Mouse (Mus musculus) embryonic facial prominence, embryonic 12.5 days (tissue): ENCODE data around the gene Sppl2b. TPM values are rescaled to one million over a fixed set of nuclear protein-coding genes. Genes with fewer than 3 reads are reported as not detected.
A peak's percentile ranks its signal among the peaks of the same experiment; 100 is the strongest.

Source experiments
- ATAC-seq: fragments of 200-750 bp; cut with Nextera tagmentation; 2 replicates; pipeline ENCODE4 v1.8.0; 2017; ENCODE audit not compliant: insufficient number of reproducible peaks, insufficient read depth, low FRiP score, low TSS enrichment
- H3K27ac ChIP-seq: fragments of 300-500 bp; sonication (generic); 2 replicates; pipeline ENCODE4 v1.5.1; 2016; ENCODE audit warnings: mild to moderate bottlenecking
- H3K27me3 ChIP-seq: fragments of 300-500 bp; sonication (generic); 2 replicates; pipeline ENCODE4 v1.6.1; 2016; ENCODE audit warnings: mild to moderate bottlenecking, moderate library complexity
- H3K36me3 ChIP-seq: fragments of 300-500 bp; sonication (generic); 2 replicates; pipeline ENCODE4 v1.6.1; 2016; ENCODE audit warnings: mild to moderate bottlenecking
- H3K4me1 ChIP-seq: fragments of 300-500 bp; sonication (generic); 2 replicates; pipeline ENCODE4 v1.6.1; 2016
- H3K4me2 ChIP-seq: fragments of 300-500 bp; sonication (generic); replicated peaks from 2 replicates; pipeline ENCODE4 v1.6.1; 2016; ENCODE audit warnings: mild to moderate bottlenecking, moderate library complexity
- H3K4me3 ChIP-seq: fragments of 300-500 bp; sonication (generic); 2 replicates; pipeline ENCODE4 v1.5.1; 2016; ENCODE audit warnings: mild to moderate bottlenecking
- H3K9ac ChIP-seq: fragments of 300-500 bp; sonication (generic); 2 replicates; pipeline ENCODE4 v1.6.1; 2016; ENCODE audit warnings: mild to moderate bottlenecking, moderate library complexity
- H3K9me3 ChIP-seq: fragments of 300-500 bp; sonication (generic); 2 replicates; pipeline ENCODE4 v1.6.1; 2016; ENCODE audit warnings: mild to moderate bottlenecking, moderate library complexity
- WGBS: fragments of 180-500 bp; shearing (Covaris S2); methylation state at CpG from one replicate; pipeline ENCODE4 v1.1.7; 2016; 5-methylcytosine and 5-hydroxymethylcytosine counted together
- polyA plus RNA-seq: library from polyadenylated mRNA; unstranded; fragments of >200 nt; fragmentation: Nextera tagmentation; extraction: Ambion mirVana; gene quantifications from 2 replicates; pipeline ENCODE4 v1.2.1, GENCODE M21; 2016

The Sppl2b gene
- polyA plus RNA-seq, result 52.0 and 53.0 TPM in 2 replicates

- Histone ChIP-seq H3K4me3 (peak within 1 kb of the TSS; percentile 87), H3K9ac (peak within 1 kb of the TSS; percentile 84), H3K4me1 (peaks cover 34% of the 10 kb centered on the region), H3K27me3 (no peaks in the 10 kb centered on the region), H3K4me2 (peak within 1 kb of the TSS; percentile 98), H3K9me3 (no peaks in the 10 kb centered on the region), H3K36me3 (peaks cover 24% of the 10 kb centered on the region), H3K27ac (peak within 1 kb of the TSS; percentile 46)
- under 1% methylated on average over 81 of the region's 81 CpGs for WGBS
- ATAC-seq, result peak; percentile 37; the same call in 1 of the 2 replicates
These were observed at the start of gene Sppl2b, which contains the start of gene Lsm7 for GRCm38 (mm10) chr10:80854913-80855748. Sppl2b (plus strand) TSS chr10:80855275. Lsm7 (minus strand) TSS chr10:80855209.

- peaks cover 50% of the 10 kb centered on the region for H3K36me3 ChIP-seq
These were observed 49.8 kb upstream of the Sppl2b start for GRCm38 (mm10) chr10:80805322-80805721.

GRCm38 (mm10) chr10:80805925-80806324 is 49.1 kb upstream of the Sppl2b start:
- Histone ChIP-seq H3K27me3 (peaks cover 46% of the 10 kb centered on the region), H3K4me3 (no peak overlapping the region), H3K36me3 (peaks cover 47% of the 10 kb centered on the region), H3K9ac (no peak overlapping the region), H3K4me2 (peak overlapping the region; percentile 97; the same call in 1 of the 2 replicates), H3K9me3 (no peaks in the 10 kb centered on the region), H3K27ac (no peak overlapping the region), H3K4me1 (peaks cover 39% of the 10 kb centered on the region)
- WGBS, result 20% methylated on average over 3 of the region's 3 CpGs
- ATAC-seq, result 0 out of 2 replicates have a peak, but pooled peaks have one; percentile 17

More at GRCm38 (mm10) chr10:80805322-80805721, 49.8 kb upstream of the Sppl2b start:
- no peaks in the 10 kb centered on the region for H3K9me3 ChIP-seq
- 75% methylated on average over 5 of the region's 5 CpGs for WGBS
- H3K4me2 ChIP-seq, result no peak overlapping the region
- H3K27me3 ChIP-seq, result peaks cover 40% of the 10 kb centered on the region
- no peak overlapping the region for H3K4me3 ChIP-seq
- ATAC-seq, result no peak
- H3K9ac ChIP-seq, result no peak overlapping the region
- H3K27ac ChIP-seq, result no peak overlapping the region
- H3K4me1 ChIP-seq, result peaks cover 39% of the 10 kb centered on the region

GRCm38 (mm10) chr10:80806341-80807056 is 48.6 kb upstream of the Sppl2b start:
- peaks cover 47% of the 10 kb centered on the region for H3K27me3 ChIP-seq
- no peaks in the 10 kb centered on the region for H3K9me3 ChIP-seq
- H3K27ac ChIP-seq, result peak overlapping the region; percentile 77
- ATAC-seq, result no peak
- peak overlapping the region; percentile 70 for H3K9ac ChIP-seq
- 41% methylated on average over 34 of the region's 34 CpGs for WGBS
- H3K4me1 ChIP-seq, result peaks cover 39% of the 10 kb centered on the region
- peak overlapping the region; percentile 50 for H3K4me3 ChIP-seq
- peak overlapping the region; percentile 97 for H3K4me2 ChIP-seq
- peaks cover 41% of the 10 kb centered on the region for H3K36me3 ChIP-seq

- Histone ChIP-seq H3K9me3 (no peaks in the 10 kb centered on the region), H3K4me2 (peak overlapping the region; percentile 97), H3K36me3 (peaks cover 34% of the 10 kb centered on the region), H3K27me3 (peaks cover 47% of the 10 kb centered on the region), H3K9ac (peak overlapping the region; percentile 70), H3K4me3 (peak overlapping the region; percentile 50), H3K4me1 (peaks cover 39% of the 10 kb centered on the region), H3K27ac (peak overlapping the region; percentile 77)
- WGBS, result 1% methylated on average over 58 of the region's 58 CpGs
- ATAC-seq, result peak; percentile 47; the same call in 1 of the 2 replicates
These were observed 47.9 kb upstream of the Sppl2b start for GRCm38 (mm10) chr10:80807057-80807627.

GRCm38 (mm10) chr10:80808099-80808984 is 46.7 kb upstream of the Sppl2b start:
- peak overlapping the region; percentile 97 for H3K4me2 ChIP-seq
- 15% methylated on average over 40 of the region's 40 CpGs for WGBS
- peaks cover 22% of the 10 kb centered on the region for H3K36me3 ChIP-seq
- peaks cover 39% of the 10 kb centered on the region for H3K4me1 ChIP-seq
- 0 out of 2 replicates have a peak overlapping the region, but pooled peaks have one; percentile 30 for H3K27ac ChIP-seq
- H3K9me3 ChIP-seq, result no peaks in the 10 kb centered on the region
- H3K4me3 ChIP-seq, result 0 out of 2 replicates have a peak overlapping the region, but pooled peaks have one; percentile 15
- ATAC-seq, result no peak
- H3K27me3 ChIP-seq, result peaks cover 49% of the 10 kb centered on the region
- H3K9ac ChIP-seq, result peak overlapping the region; percentile 70

- Histone ChIP-seq H3K9me3 (no peaks in the 10 kb centered on the region), H3K27me3 (peaks cover 52% of the 10 kb centered on the region), H3K4me2 (peak overlapping the region; percentile 97), H3K27ac (no peak overlapping the region), H3K4me1 (peaks cover 39% of the 10 kb centered on the region), H3K36me3 (peaks cover 15% of the 10 kb centered on the region), H3K9ac (peak overlapping the region; percentile 41; the same call in 1 of the 2 replicates), H3K4me3 (0 out of 2 replicates have a peak overlapping the region, but pooled peaks have one; percentile 15)
- ATAC-seq, result no peak
- 9% methylated on average over 18 of the region's 18 CpGs for WGBS
These were observed 46.0 kb upstream of the Sppl2b start for GRCm38 (mm10) chr10:80808985-80809632.

GRCm38 (mm10) chr10:80810084-80810483 is 45.0 kb upstream of the Sppl2b start:
- no peak overlapping the region for H3K4me3 ChIP-seq
- H3K27ac ChIP-seq, result no peak overlapping the region
- H3K9ac ChIP-seq, result peak overlapping the region; percentile 19; the same call in 1 of the 2 replicates
- no peaks in the 10 kb centered on the region for H3K9me3 ChIP-seq
- H3K27me3 ChIP-seq, result peaks cover 49% of the 10 kb centered on the region
- 10% methylated on average over 20 of the region's 20 CpGs for WGBS
- H3K4me1 ChIP-seq, result peaks cover 39% of the 10 kb centered on the region
- peaks cover 5% of the 10 kb centered on the region; the same call in 1 of the 2 replicates for H3K36me3 ChIP-seq
- ATAC-seq, result no peak
- H3K4me2 ChIP-seq, result peak overlapping the region; percentile 25

GRCm38 (mm10) chr10:80812391-80813041 is 42.6 kb upstream of the Sppl2b start:
- H3K9ac ChIP-seq, result no peak overlapping the region
- 64% methylated on average over 5 of the region's 5 CpGs for WGBS
- peaks cover 23% of the 10 kb centered on the region for H3K4me1 ChIP-seq
- no peak overlapping the region for H3K4me3 ChIP-seq
- peaks cover 36% of the 10 kb centered on the region for H3K27me3 ChIP-seq
- H3K27ac ChIP-seq, result no peak overlapping the region
- H3K4me2 ChIP-seq, result no peak overlapping the region
- no peaks in the 10 kb centered on the region for H3K36me3 ChIP-seq
- no peak for ATAC-seq
- H3K9me3 ChIP-seq, result no peaks in the 10 kb centered on the region

- H3K4me3 ChIP-seq, result no peak within 1 kb of the TSS
- H3K4me2 ChIP-seq, result no peak within 1 kb of the TSS
- no peaks in the 10 kb centered on the region for H3K9me3 ChIP-seq
- no peak within 1 kb of the TSS for H3K9ac ChIP-seq
- no peak for ATAC-seq
- no peak within 1 kb of the TSS for H3K27ac ChIP-seq
- H3K36me3 ChIP-seq, result no peaks in the 10 kb centered on the region
- peaks cover 14% of the 10 kb centered on the region for H3K4me1 ChIP-seq
- WGBS, result 82% methylated on average over 4 of the region's 4 CpGs
- peaks cover 30% of the 10 kb centered on the region for H3K27me3 ChIP-seq
These were observed 41.7 kb upstream of the Sppl2b start, which contains the start of gene Jsrp1 for GRCm38 (mm10) chr10:80813366-80813765. Jsrp1 (minus strand) TSS chr10:80813498.
